Mouse (Mus musculus) kidney, adult 18-20 months (tissue): ENCODE data around the gene Aspscr1.
"Not testable (repeated sequence)": the region's sequence is repeated elsewhere in the genome, so short reads cannot be mapped to it uniquely, and the experiment has no call there.

Experiments used
- DNase-seq: peaks from one replicate; pipeline ENCODE4 v3.0.0; 2021

Aspscr1 gene

DNA sequence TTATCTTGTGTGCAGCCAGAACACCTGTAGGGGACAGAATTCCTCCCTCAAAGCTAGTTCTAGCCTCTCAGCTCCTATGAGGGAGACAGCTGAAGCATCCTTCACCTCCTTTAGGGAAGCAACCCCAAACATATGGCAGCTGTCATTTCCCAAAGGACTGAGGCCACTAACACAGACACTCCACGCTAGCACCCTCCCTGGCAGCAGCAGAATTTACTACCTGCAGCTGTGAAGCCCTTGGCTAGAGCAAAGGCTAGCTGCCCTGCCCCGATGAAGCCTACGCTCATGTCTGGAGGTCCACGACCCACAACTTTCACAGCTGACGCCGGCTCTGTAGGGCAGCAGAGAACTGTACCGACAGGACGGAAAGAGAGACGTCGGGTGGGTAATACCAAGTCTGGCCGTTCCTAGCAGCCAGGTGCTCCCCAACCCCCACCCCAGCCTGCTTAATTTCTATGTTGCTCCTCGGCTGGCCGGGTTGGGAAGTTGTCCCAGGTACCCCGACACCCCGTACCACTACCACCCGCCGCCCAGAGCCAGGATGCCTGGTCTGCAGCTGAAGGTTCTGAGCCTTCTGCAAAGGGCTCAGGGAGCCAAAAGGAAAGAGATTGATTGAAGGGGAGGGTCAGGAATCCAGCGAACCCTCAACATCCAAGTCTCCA lies 29.7 kb upstream of the Aspscr1 start:
- no peak for DNase-seq

DNA sequence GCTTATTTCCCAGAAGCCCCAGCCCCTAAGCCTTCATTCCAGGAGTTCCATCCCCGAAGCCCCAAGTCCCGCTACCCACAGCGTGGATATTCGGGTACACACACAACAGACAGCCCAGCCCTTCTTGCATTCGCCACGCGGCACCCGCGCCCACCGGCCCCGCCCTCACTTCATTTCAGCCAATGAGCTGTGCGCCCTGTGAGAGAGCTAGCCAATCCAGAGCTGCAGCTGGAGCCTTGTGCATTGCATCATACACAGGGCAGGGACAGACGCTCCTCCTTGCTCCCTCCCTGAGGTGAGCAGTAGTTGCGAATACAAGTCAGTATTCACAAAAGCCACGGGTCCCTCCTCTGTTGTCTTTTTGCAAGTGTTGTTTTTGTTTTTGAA lies 29.2 kb upstream of the Aspscr1 start, which contains the start of gene Pycr1:
TSS of gene Pycr1 (minus strand) at position 169 of the 387 bp plus-strand sequence.
- peak; percentile 93 for DNase-seq

DNA sequence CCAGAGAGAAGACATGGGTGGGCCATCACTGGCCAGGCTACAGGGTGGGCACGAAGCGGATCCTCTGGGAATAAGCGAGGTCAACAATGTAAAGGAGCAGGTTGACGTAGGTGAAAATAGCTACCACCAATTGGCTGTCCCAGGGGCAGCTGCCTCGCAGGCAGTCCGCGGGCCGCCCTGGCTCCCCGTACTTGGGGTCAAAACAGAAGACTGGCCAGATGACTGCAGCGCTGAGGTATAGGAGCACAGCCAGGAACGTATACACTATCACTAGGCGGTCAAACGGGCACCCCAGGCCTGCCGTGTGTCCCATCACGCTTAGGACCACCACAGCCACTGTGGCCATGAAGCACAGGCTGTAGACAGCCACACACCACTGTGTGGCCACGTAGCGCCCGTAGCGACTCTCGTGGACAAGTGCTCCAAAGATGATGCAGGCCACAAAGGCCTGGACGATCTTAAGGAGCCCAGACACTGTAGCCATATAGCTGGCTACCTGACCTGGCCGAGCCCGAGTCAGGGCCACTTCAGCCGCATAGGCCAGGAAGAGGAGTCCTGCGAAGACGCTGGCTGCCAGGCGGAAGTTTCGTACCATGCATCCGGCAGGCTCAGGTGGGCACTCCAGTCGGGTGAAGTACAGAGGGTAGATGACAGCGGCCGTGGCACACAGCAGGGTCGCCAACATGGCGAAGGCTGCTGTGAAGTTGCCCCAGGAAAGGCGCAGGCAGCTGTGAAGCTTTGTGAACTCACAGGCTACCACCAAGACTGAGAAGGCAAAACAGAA lies 25.5 kb upstream of the Aspscr1 start:
- no peak for DNase-seq

DNA sequence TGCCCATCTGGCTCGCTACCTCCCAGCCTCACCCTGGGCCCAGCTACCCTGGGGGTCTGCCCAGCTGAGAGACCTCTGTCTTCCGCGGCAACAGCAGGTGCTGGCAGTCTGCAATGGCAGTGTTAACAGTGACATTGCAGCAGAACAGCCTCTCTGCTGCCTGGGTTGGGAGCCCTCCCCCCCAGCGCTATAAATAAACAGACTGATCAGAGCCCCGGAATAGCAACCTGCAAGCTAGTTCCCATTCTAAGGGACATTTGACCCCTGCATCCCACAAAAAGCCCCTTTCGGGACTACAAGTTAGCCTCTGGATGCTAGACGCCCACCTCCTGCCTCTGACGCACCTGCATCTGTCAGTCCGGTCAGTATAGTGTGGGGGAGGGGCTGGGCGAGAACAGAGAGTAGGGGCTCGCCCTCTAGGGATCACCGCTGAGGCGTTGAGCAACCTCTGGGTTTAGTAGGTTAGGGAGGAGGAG lies 24.7 kb upstream of the Aspscr1 start, which contains the start of gene Myadml2:
TSS of gene Myadml2 (minus strand) at position 158 of the 476 bp plus-strand sequence.
- DNase-seq: no peak

DNA sequence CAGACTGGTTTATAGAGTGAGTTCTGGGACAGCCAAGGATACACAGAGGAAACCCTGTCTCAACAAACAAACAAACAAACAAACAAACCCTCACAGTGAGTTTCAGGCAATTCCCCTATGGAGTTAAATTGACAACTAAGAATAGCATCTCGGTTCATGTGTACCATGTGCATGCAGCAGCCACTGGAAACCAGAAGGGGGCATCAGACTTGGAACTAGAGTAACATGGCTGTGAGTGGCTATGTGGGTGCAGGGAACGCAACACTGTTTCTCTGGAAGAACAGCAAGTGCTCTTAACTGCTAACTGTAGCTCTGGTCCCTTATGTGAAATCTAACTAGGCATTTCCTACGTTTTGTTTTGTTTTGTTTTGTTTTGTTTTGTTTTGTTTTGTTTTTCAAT lies 20.9 kb upstream of the Aspscr1 start:
- DNase-seq: no peak

DNA sequence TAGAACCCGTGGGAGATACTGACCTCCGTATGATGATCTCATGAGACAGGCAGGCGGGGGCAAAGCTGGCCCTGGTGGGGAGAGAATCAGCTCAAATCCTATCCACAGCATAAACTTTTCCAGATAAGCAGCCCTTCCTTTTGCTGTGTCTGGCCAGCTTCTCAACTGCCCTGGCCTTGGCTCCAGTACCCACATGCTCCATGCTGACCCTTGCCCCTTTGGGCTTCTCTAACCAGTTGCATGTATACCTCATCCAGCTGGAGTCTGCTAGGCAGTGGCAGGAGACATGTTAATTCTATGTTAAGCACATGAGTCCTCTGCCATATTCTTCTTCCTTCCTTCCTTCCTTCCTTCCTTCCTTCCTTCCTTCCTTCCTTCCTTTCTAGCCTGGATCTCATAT lies 18.0 kb upstream of the Aspscr1 start:
- DNase-seq: no peak

DNA sequence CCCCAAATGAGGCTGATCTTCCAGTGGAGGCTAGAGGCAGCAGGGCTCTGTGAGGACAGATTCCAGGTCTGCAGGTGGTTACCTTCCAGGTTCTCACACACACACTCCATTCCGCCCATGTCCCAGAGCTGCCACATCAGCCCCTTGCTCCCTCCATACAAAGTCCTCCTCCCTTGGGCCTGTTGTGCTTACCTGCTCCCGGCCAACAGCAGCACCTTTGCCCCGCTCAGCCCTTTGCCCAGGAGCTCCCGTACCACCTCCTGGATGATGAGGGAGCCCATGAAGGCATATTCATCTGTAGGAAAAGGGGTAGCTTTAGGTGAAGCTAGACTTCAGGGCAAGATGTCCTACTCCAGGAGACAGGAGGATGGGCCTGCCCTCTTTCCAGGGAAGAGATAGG lies 15.5 kb upstream of the Aspscr1 start:
- peak; percentile 51 for DNase-seq

DNA sequence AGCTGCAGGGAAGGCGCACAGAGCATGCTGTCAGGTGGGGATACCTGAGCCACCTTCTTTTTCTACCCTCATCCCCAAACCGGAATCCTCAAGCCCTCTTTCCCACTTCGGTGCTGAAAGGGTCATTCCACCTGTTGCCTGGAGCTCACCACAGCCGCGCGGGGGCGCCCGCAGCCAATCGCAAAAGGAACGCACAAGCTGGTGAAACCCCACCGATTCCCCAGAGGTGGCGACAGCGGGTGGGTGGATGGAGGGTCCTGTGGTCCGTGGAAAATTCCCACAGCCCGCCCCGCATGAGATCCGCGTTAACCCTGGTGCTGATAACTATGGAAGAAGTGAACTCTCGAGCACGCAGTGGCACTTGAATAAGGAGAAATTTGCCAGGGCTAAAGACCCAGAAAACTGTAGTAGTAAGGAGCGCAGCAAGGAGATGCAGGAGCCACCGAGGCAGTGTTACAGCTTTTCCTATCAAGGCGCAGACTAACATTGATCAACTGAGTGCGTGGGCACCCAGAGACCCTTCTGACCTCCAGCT lies 13.8 kb upstream of the Aspscr1 start:
- peak; percentile 88 for DNase-seq

DNA sequence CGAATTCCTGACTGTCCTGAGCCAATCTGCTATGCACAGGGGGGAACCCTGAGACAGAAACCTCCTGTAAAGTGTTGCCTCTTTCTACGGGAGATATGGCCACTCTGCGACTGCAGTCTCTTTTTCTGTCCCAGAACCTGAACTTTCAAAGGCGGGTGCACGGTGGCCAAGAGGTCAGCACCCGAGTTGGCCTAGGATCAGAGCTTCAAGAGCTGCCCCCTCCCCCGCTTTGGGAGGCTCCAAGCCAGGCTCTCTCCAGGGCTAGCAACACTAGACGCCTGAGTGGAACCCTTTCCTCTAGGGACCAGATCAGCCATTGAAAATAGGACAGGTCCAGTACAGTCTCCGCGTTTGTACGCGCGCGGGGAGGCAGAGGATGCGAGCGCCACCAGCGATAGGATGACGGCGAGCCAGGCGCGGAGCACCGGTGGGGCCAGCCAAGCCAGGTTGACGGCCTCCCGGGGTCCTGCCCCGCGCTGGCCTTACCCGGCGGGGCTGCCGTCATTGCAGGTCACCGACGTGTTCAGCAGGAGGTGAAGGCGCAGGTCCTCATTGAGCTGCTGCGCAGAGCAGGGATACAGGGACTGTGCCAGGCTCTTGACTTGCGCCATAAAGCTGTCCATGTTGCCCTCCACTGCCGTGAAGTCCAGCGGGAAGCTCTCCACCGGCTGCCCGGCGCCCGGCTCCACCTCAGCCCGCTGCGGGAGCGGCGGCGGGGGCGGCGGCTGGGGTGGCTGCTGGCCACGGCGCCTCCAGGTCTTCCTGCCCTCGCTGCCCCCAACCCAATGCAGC lies 13.1 kb upstream of the Aspscr1 start:
- DNase-seq: peak; percentile 62

DNA sequence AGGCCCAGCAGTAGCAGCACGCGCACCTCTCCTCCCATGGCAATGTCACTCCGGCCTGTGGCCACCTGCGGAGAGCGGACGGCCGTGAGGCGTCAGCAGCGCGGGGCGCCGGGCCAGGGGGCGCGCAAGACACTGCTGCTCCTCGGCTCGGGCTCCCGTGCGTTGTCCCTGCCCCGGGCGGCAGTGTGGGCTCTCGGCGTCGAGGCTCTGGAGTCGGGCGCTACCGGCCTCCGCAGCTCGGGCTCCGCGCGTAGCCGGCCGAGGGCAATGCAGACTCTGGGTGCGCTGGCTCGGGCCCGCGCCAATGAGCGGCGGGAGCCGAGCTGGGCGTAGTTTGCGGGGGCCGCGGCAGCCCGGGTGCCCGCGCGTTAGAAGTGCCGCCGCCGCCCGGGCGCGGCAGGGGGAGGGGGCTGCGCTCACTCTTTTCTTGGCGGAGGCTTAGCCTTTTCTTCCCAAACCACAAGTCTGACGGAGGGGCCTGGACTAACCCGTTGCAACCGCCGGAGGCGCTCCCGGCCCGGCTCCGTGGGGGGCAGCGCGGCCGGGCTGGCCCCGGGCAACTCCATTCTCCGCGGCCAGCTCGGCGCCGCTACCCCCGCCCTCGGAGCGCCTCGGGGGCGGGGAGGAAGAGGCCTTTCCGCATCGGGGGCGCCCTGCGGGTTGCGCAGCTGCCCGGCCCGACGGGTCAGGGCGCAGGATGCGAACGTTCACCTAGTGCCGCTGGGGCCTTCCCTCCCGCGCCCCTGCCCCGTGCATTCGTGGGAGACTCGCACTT lies 12.3 kb upstream of the Aspscr1 start:
- peak; percentile 64 for DNase-seq

DNA sequence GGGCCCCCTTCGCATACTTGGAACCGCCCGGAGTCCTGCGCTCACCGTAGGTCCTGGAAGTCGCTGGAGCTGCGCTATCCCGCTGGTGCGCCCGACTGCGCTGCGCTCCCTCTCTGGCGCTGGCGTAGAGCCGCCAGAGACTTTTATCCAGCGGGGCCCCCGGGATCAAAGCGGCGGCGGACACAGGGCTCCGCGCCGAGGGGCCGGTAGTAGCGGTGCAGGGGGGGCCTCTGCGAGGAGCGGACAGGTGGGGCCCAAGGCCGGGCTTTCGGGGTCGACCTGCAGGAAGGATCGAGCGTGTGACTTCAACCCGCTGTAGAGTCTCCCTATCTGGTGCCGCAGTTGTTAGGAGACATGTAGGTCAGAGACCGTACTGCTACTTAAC lies 11.7 kb upstream of the Aspscr1 start, which contains the start of gene Notum:
TSS of gene Notum (minus strand) at position 100 of the 385 bp plus-strand sequence.
- DNase-seq: no peak

DNA sequence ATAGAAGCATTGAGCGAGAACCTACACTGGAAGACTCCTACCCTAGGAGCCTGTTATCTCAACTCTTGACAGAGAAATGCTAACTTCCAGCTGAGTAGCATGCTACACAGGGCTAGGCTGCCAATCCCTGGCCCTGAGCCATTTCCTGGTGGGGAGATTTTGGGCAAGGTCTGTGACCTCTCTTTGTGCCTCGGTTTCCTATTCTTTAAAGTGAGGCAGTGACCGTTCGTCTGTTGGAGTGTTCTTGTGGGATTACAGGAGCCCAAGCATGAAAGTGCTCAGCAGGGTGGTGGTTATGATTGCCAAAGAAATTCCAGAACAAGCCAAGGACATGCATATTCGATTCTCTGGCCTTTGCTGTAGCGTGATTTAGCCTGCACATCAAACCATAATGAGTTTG lies 10.0 kb upstream of the Aspscr1 start:
- DNase-seq: no peak

DNA sequence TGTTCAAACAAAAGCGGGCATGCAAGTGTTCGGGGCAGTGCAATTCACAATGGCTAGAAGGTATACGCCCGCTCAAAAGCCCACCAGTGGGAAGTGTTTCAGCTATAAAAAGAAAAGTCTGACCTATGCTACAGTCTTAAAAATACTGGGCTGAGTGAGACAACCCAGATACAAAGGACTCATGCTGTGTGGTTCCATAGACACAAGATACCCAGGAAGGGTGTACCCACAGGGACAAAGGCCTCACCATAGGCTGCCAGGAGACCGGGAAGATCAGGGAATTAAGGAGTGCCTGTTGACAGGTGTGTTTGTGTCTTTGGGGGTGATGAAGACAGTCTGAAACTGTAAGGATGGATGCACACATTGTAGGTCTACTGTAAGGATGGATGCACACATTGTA lies 9.1 kb upstream of the Aspscr1 start:
- DNase-seq: no peak

DNA sequence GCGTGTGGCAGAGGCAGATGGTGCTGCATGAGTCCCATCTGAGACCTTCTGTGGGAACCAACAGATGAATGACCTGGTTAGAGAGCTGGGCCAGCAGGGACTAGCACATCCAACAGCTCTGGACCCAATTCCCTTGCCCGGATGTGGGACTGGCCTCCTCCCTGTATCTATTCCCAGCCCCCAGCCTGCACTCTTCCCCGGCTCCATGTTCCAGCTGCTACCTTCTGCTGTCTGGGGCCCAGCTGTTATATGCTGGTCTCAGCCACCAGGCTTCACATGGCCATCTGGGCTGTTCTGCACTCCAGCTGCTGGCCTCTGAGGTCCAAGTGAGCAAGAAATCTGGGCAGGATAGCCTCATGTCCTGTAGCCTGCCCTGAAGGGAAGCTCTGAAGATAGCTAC lies 7.4 kb upstream of the Aspscr1 start:
- DNase-seq: no peak

DNA sequence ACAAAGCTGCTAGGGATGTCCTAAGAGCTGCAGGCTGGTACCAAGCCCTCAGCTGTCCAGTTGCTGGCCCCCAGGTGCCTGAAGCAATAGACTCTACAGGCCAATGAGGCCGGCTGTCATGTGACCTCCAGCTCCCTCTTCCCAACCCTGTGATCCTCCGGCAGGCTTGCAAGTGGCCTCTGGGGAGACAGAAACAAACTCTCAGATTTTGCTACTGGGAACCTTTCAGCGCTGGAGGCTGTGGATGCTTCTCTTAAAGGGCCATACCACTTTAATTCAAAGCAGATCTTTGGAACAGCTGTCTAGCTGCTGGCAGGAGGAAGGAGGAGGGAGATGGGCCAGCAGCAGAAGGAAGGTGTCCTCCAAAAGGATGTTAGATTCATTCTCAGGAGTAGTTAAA lies 6.2 kb upstream of the Aspscr1 start:
- no peak for DNase-seq

DNA sequence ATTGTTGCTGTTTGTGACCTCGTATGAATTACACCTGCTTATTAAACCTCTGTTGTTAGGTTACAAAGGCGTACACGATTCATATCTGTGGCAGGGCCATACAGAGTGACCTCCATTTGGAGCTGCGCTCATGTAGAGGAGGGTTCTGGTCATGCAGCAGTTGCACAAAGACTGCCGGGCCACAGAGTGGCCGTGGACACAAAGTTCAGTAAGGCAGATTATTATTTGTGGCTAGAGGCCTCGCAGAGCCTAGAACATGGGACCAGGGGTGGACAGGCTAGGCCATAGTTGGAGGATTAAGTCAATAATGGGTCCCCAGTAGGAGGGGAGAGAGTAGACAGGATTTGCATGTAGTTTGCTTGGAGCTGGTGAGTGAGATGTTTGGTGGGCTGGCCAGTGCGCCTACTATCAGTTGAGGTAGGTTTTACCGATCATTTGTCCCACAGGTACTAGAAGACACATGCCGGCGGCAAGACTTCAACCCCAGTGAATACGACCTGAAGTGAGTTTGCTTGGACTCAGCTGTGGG lies 885 bp downstream of the Aspscr1 start:
- DNase-seq: no peak

DNA sequence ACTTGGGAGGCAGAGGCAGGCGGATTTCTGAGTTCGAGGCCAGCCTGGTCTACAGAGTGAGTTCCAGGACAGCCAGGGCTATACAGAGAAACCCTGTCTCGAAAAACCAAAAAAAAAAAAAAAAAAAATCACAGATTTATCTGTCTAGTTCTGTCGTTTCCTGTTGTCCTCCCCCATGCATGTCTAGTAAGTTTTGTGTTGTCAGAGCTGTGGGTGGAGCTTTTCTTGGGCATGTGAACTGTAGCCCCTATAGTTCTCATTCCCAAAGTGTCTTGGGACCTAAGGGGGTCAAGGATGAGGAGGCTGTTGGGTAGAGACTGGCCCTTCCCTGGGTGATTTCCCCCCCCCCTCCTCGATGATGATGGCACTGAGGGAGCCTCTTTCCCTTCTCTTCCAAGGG lies 3.1 kb downstream of the Aspscr1 start:
- not testable (repeated sequence) for DNase-seq

DNA sequence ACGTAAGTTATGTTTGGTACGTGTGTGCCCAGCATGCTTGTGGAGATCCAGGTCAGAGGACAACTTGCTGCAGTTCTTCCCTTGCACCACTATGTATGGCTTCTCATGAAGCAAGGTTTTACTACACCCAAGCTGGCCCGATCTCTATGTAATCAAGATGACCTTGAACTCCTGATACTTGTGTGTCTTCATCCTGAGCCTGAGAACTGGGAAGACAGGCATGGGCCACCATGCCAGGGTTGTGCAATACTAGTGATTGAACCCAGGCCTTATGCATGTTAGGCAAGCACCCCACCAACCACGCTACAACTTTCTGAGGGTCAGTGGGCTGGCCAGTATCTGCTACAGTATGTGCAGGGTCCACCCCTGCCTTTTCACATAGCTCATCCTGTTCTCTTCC lies 4.2 kb downstream of the Aspscr1 start:
- no peak for DNase-seq

DNA sequence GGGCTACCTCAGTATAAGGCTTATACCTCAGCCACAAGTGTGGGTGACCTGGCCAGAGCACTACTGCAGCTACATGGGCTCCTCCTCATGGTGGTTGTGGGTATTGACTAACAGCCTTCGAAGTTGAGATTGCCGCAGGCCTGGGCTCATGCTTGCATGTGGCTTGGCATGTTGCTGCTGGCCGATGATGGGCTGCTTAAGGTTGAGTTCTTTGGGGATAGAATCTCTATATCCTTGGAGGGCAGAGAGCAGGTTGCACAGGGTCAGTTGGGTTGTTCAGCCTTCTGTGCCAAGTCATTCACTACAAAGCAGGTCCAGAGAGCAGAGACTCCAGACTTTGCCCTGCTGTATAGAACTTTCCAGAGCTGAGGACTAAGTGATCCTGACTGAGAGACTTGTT lies 7.1 kb downstream of the Aspscr1 start:
- DNase-seq: peak; percentile 67

DNA sequence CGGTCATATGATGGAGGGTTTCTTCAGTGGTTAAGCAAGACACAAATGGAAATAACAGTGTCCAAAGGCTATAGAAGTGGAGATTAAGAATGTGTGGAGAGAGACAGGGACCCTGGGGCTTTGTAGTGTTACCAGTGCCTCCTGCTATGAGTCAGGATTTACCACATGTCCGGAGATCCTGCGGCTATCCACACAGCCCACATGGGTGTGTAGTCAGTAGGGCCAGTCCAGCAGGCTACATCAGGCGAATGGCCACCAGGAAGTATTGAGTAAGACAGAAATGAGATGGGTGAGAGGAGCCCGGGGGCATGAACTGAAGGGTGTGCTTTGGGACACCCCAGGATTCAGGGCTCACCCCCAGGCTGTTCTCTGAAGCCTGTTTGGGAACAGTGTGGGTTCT lies 9.9 kb downstream of the Aspscr1 start:
- no peak for DNase-seq

DNA sequence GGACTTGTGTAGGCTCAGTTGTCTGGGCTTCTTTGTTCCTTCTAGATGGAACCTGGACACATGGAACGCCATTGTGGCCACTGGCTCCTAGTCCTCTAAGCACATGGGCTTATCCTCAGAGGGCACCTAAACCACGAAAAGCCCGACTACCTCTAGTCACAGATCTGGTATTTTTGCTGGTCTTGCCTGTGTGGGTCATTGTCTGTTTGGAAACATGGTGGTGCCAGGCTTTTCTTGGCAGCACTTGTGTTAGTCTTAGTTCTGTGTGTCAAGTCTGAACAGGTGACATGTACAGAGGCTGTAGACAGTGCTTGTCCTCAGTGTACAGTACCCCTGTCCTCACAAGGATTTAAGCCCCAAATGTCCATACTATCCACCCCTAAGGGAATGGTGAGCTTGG lies 10.8 kb downstream of the Aspscr1 start:
- DNase-seq: no peak

DNA sequence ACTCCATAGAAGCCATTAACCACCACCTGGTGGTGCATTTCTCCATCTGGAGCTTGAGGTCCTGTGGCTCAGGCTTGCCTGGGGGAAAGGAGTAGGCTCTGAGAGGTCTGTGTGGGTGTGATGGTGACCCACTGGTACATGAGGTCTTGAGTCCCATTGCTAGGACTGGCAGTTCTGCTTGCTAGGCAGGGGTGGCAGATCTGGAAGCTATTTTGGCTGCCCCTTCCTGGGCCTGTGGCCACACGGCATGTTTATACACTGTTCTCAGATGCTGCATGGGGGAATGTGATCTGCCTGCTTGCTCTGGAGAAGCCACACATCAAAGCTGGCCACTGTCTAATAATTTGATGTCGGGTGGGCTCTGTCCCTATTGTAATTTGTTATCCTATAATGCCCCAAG lies 11.3 kb downstream of the Aspscr1 start:
- no peak for DNase-seq
